Mouse (Mus musculus): ENCODE results near the gene Xpc.
"Not testable (repeated sequence)": the region's sequence is repeated elsewhere in the genome, so short reads cannot be mapped to it uniquely, and the experiment has no call there.

Gene Xpc

DNA sequence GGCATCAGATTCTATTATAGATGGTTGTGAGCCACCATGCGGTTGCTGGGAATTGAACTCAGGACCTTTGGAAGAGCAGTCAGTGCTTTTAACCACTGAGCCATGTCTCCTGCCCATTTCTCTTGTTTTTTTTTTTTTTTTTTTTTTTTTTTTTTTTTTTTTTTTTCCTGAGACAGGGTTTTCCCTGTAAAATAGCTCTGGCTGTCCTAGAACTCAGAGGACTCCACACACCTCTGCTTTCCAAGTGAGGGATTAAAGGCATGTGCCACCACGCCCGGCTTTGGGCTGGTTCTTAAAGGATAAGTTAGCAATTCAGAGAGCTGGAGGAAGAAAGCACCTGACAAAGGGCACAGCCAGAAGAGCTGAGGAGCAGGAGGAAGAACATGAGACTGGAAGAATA, 44.3 kb downstream of the Xpc start:
- not testable (repeated sequence) for DNase-seq (ENCODE audit: low spot score)

DNA sequence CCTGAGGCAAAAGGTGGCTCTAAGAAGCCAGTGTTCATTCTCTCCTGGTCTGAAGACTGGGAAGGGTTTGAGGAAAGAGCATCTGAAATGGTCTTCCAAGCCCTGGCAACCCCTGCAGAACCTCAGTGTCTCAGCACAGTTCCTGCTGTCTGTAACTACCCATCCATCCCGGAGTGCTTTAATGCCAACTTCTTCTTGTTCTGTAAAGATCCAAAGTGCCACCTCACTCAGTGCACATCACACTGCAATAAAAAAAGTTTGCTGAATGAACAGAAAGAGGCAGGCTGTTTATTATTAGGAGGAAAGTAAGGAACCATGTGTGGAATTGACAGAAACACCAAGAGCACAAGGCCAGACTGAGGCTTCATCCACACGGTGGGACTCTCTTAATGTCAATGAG, 45.0 kb downstream of the Xpc start:
- no peak for DNase-seq (ENCODE audit: low spot score)

DNA sequence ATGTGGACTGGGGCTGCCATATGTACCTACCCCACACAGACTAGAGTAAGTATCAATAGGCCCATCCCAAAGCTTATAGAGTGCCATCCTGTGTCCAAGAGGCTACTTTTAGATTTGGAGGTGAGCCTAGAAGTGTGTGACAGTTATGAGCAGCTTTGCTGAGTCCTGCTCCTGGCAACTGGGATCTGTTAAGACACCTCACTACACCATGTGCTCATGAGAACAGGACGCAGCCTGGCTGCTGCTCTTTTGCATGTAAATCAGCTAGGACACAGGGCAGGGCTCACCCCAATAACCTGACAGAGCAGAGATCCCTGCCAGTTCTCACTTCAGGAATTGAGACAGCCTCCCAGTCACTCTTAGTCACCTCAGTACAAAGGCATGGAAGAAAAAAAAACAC, 48.6 kb downstream of the Xpc start:
- no peak for DNase-seq (ENCODE audit: low spot score)

DNA sequence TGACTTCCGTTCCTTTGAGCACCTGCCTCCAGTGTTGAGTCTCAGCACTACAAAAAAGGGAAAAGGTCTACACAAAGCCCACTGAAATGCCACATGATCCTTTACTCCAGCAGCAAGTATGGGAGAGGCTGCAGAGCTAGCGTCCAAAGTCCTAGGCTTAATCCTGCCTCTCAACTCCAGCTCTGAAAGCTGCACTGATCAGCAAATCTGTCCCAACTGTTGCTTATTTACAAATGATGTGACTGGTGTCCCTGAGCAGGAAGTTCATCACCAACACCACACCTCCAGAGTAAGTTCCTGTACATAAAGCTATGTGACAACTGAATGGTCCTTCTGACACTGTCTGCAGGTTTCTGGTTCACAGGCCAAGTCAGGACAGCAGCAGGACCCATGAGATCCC, 49.9 kb downstream of the Xpc start:
- no peak for DNase-seq (ENCODE audit: low spot score)

DNA sequence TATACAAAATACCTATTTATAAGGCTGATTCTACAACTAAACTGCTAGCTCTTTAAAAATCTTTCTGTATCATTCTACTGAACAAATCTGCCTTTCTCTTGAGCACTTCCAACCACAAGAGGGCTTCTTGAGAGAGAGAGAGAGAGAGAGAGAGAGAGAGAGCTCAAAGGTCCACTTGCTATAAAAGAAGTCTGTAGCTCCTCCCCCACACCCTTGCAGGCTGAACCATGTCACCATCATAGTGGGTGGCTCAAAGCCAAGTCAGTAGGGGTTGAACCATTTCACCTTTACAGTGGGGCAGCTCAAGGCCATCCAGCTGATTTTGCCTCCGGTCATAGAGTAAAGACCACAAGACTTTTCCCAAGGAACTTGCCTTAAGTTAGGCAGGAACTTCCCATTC, 56.2 kb downstream of the Xpc start:
- DNase-seq (ENCODE audit: low spot score), result no peak

DNA sequence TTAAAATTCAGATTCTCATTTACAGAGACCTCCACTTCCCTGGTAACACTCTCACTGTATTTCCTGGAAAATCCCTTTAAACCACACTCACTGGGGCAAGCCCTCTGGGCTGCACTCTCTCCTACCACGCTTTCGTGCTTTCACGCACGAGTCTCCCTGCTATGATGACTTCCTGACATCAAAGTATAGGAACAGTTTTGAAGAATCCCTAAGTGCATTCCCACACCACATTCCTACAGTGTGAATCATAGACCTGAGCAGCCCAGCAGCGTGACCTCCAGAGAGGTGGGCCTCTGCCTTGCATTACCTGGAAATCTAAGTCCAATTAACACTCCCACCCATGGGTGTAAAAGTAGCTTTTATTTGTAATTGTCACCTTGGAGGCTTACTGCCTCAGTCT, 61.1 kb downstream of the Xpc start:
- DNase-seq (ENCODE audit: low spot score), result no peak

DNA sequence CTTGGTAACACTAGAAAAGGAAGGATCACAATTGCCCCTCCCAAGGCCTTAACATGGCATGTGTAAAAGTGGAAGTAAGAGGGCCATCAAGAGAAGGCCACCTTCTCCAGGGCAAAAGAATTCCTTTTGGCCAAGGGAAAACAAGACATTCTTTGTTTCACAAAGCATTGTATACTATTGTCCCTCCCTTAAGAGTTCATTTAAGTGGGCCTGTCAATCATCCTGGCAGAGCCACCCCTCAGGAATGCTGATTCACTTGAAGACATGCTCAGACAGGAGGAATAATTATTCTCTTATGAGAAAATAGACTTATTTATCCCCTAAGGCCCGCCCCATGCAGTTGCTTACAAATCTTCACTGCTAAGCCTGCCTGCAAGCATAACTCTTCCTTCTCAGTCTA, 63.6 kb downstream of the Xpc start:
- no peak for DNase-seq (ENCODE audit: low spot score)

DNA sequence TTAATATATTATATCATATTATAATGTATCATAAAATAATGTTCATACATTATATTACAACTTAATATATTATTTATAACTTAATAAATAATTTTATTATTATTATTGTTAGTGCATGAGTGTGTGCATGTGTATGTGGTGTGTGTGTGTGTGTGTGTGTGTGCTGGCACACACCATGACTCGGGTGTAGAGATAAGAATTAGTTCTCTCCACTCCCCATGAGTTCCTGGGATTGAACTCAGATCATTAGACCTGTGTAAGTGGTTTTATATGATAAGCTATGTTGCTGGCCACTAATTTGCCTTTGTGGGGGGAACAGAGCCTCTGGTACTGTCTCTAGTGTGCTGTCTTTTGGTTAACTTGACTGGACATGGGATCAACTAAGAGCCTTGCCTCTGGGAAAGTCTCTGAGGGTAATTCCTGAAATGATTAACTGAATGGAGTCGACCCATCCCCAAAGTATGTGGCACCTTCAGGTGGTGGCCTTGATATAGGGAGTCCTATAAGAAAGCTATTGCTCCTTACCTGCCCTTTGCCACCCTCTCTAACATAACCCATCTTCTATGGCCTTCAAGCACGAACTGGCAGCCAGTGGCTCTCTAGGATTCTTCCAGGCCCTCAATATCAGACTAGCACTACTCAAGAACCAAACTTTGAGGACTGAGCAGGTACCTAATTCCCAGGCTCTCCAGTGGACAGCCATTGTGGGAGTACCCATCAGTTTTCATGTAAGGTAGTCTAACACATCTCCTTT, 66.0 kb downstream of the Xpc start:
- DNase-seq (ENCODE audit: low spot score), result no peak

DNA sequence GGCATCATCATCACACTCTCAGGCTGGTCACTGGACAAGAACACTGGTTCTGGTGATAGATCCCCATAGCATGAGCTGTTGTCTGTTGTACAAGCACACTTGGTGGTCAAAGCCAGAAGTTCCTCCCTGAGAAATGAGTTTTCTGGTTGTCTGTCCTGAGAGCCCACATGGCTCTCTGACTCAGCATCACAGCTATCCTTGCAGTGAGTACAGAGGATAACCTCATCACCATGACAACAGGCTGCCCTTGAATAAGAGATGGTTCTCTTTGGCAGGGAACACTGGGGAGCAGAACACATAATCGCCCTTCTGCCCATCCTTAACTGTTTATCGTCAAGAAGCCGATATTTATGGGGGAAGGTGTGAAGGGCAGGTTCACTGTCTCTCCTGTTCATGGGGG, 70.4 kb downstream of the Xpc start:
- no peak for DNase-seq (ENCODE audit: low spot score)

DNA sequence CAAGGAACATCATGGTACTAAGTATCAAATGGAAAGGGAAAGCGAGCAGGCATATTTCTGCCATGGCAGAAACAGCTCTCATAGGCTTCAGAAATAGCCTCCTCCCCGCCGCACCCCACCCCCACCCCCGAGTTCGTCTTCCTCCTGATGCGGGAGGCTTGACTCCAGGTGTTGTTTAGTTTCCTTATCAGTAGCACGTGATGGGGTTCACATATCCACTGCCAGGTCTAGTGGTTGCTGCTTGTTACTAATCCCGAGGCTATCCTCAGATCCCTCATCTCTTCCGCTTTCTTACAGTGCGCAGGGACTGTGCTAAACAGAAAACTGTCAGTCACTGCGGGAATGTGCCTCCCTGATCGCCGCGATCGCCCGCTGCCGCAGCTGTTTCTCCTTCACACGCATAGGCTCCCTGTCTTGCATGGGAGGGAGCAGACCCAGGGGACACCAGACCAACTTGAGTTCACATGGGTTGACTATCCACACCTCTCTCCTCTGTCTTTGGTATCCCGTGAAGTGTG, 74.5 kb downstream of the Xpc start:
- no peak for DNase-seq (ENCODE audit: low spot score)

DNA sequence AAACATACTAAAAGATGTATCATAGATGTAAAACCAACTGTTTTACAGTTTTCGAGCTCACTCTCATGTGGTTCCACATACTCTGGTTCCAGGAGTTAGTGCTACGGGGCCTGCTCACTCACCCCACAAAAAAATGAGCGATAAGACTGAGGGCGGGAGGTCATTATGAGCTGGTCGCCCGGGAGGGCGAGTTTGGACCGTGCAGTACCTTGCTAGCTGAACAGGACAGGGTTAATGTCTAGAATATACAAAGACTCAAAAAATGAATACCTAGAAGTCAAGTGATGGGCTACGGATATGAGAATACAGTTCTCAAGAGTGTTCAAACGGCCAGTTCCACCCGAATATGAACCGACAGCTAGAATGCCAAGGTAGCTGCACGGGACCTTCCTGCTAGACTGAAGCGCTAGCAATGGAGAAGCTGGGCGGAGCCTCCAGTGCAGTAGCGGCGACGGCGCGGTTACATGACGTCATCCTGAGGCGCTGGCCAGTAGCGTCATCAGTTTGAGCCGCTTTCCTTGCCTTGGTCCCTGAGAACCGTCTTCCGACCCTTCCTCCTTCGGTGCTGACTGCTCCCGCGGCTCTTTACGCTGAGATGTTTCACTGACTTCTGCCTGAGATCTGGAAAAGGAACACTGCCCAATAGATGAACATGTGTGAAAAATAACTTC, 75.1 kb downstream of the Xpc start:
- peak; percentile 94 for DNase-seq (ENCODE audit: low spot score)
